Mouse (Mus musculus): ENCODE measurements around the gene Armc12. TPM values are rescaled to one million over a fixed set of nuclear protein-coding genes. Genes with fewer than 3 reads are reported as not detected.

The Armc12 gene
- polyA plus RNA-seq, 1 experiment, result not detected

- Histone ChIP-seq H3K4me3 (no peak overlapping the region), H3K4me2 (ENCODE audit: low read depth) (peak overlapping the region; percentile 54), H3K36me3 (ENCODE audit: control insufficient read depth, insufficient read depth) (no peaks in the 10 kb centered on the region), H3ac (ENCODE audit: control insufficient read depth, insufficient read length) (no peak overlapping the region), H3K79me2 (ENCODE audit: control insufficient read depth, insufficient read depth) (no peaks in the 10 kb centered on the region), H3K27me3 (ENCODE audit: control insufficient read depth, insufficient read depth, insufficient read length) (no peaks in the 10 kb centered on the region)
- TF ChIP-seq REST (IDR thresholded peaks at IDR 0.05; ENCODE audit: insufficient read depth, insufficient read length) (no peak), MAX (IDR thresholded peaks at IDR 0.05; ENCODE audit: low read depth) (no peak), MYOG (IDR thresholded peaks at IDR 0.05; ENCODE audit: control insufficient read depth in 1 of 3, insufficient read depth in 1 of 3, insufficient read length in 2 of 3, low read depth in 2 of 3) (no peak)
Observed at GRCm38 (mm10) chr17:28528043-28528351, 2.6 kb upstream of the Armc12 start.

GRCm38 (mm10) chr17:28529116-28529515 lies 1.5 kb upstream of the Armc12 start:
- H3K4me2 ChIP-seq (ENCODE audit: low read depth), result no peak overlapping the region
- H3K79me2 ChIP-seq (ENCODE audit: control insufficient read depth, insufficient read depth), result no peaks in the 10 kb centered on the region
- no peaks in the 10 kb centered on the region for H3K27me3 ChIP-seq (ENCODE audit: control insufficient read depth, insufficient read depth, insufficient read length)
- H3K36me3 ChIP-seq (ENCODE audit: control insufficient read depth, insufficient read depth), result no peaks in the 10 kb centered on the region
- TF ChIP-seq POLR2AphosphoS2 (IDR thresholded peaks at IDR 0.05; ENCODE audit: insufficient read length, low read depth), result no peak
- no peak for TF ChIP-seq TCF3 (IDR thresholded peaks at IDR 0.05; ENCODE audit: insufficient read length, low read depth)
- TF ChIP-seq TCF12 (IDR thresholded peaks at IDR 0.05; ENCODE audit: insufficient read depth, poor library complexity, severe bottlenecking), result no peak
- TF ChIP-seq CEBPB (IDR thresholded peaks at IDR 0.05; ENCODE audit: insufficient read depth, poor library complexity, severe bottlenecking), result no peak
- H3ac ChIP-seq (ENCODE audit: control insufficient read depth, insufficient read length), result no peak overlapping the region
- H3K4me3 ChIP-seq, result no peak overlapping the region

DNA sequence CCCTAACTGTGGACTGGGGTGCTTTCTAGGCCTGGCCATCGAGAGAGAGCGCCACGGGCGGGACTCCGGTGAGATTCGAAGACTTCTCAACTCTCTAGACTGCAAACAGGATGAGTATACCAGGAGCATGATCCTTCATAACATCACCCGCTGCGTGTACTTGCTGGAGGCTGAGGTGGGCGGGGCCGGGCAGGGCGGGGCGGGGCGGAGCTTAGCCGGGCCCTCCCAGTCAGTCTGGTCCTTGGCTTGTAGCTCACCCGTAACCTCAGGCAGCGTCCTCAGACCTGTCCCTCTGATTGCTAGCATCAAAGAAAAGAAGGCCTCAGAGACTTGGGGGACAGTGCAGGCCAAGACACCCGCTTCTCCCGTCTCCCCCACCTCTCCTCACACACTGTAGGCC lies 1.3 kb downstream of the Armc12 start:
- Histone ChIP-seq H3K4me3 (no peak overlapping the region), H3K4me2 (ENCODE audit: low read depth) (no peak overlapping the region), H3ac (ENCODE audit: control insufficient read depth, insufficient read length) (no peak overlapping the region), H3K27me3 (ENCODE audit: control insufficient read depth, insufficient read depth, insufficient read length) (no peaks in the 10 kb centered on the region), H3K79me2 (ENCODE audit: control insufficient read depth, insufficient read depth) (no peaks in the 10 kb centered on the region), H3K36me3 (ENCODE audit: control insufficient read depth, insufficient read depth) (no peaks in the 10 kb centered on the region)
- TF ChIP-seq POLR2AphosphoS2 (IDR thresholded peaks at IDR 0.05; ENCODE audit: insufficient read length, low read depth) (no peak), CEBPB (IDR thresholded peaks at IDR 0.05; ENCODE audit: insufficient read depth, poor library complexity, severe bottlenecking) (no peak), MYOG (IDR thresholded peaks at IDR 0.05; ENCODE audit: control insufficient read depth in 1 of 3, insufficient read depth in 1 of 3, insufficient read length in 2 of 3, low read depth in 2 of 3) (no peak), USF1 (IDR thresholded peaks at IDR 0.05; ENCODE audit: low read depth) (no peak), MAX (IDR thresholded peaks at IDR 0.05; ENCODE audit: low read depth) (no peak), MYOD1 (IDR thresholded peaks at IDR 0.05; ENCODE audit: control insufficient read depth in 1 of 3, insufficient read length in 2 of 3, low read depth in 2 of 3) (no peak), TCF12 (IDR thresholded peaks at IDR 0.05; ENCODE audit: insufficient read depth, poor library complexity, severe bottlenecking) (no peak), POLR2A (IDR thresholded peaks at IDR 0.05; ENCODE audit: insufficient read length, low read depth) (no peak), TCF3 (IDR thresholded peaks at IDR 0.05; ENCODE audit: insufficient read length, low read depth) (no peak), SRF (IDR thresholded peaks at IDR 0.05; ENCODE audit: control insufficient read depth, insufficient read length, low read depth) (no peak), REST (IDR thresholded peaks at IDR 0.05; ENCODE audit: insufficient read depth, insufficient read length) (no peak)

DNA sequence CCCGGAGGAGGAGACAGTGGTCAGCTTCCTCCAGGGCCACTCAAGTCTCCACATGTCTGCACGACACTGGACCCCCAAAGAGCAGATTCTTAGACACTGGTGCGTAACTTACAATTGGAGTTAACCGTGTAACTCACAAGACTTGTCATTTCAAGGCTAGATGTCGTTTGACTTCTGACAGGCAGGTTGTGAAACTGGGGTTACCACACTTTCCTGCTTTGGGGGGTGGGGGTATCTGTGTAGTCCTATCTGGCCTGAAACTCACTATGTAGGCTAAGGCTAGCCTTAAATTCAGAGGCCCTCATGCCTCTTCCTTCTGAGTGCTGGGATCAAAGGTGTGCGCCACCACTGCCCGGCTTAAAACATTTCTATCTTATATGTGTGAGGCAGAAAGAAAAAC lies 2.0 kb downstream of the Armc12 start:
- H3K79me2 ChIP-seq (ENCODE audit: control insufficient read depth, insufficient read depth), result no peaks in the 10 kb centered on the region
- no peak overlapping the region for H3K4me3 ChIP-seq
- H3K36me3 ChIP-seq (ENCODE audit: control insufficient read depth, insufficient read depth), result no peaks in the 10 kb centered on the region
- no peak overlapping the region for H3K4me2 ChIP-seq (ENCODE audit: low read depth)
- TF ChIP-seq REST (IDR thresholded peaks at IDR 0.05; ENCODE audit: insufficient read depth, insufficient read length), result no peak
- no peak for TF ChIP-seq TCF12 (IDR thresholded peaks at IDR 0.05; ENCODE audit: insufficient read depth, poor library complexity, severe bottlenecking)
- no peak for TF ChIP-seq MYOD1 (IDR thresholded peaks at IDR 0.05; ENCODE audit: control insufficient read depth in 1 of 3, insufficient read length in 2 of 3, low read depth in 2 of 3)
- TF ChIP-seq POLR2AphosphoS2 (IDR thresholded peaks at IDR 0.05; ENCODE audit: insufficient read length, low read depth), result no peak
- no peak for TF ChIP-seq E2F4 (IDR thresholded peaks at IDR 0.05; ENCODE audit: insufficient read depth)
- TF ChIP-seq POLR2A (IDR thresholded peaks at IDR 0.05; ENCODE audit: insufficient read length, low read depth), result no peak
- no peak for TF ChIP-seq SRF (IDR thresholded peaks at IDR 0.05; ENCODE audit: control insufficient read depth, insufficient read length, low read depth)
- no peak for TF ChIP-seq MAX (IDR thresholded peaks at IDR 0.05; ENCODE audit: low read depth)
- no peak for TF ChIP-seq CEBPB (IDR thresholded peaks at IDR 0.05; ENCODE audit: insufficient read depth, poor library complexity, severe bottlenecking)
- TF ChIP-seq USF1 (IDR thresholded peaks at IDR 0.05; ENCODE audit: low read depth), result no peak
- TF ChIP-seq MYOG (IDR thresholded peaks at IDR 0.05; ENCODE audit: control insufficient read depth in 1 of 3, insufficient read depth in 1 of 3, insufficient read length in 2 of 3, low read depth in 2 of 3), result no peak
- no peak for TF ChIP-seq TCF3 (IDR thresholded peaks at IDR 0.05; ENCODE audit: insufficient read length, low read depth)
- H3ac ChIP-seq (ENCODE audit: control insufficient read depth, insufficient read length), result no peak overlapping the region
- no peaks in the 10 kb centered on the region for H3K27me3 ChIP-seq (ENCODE audit: control insufficient read depth, insufficient read depth, insufficient read length)

DNA sequence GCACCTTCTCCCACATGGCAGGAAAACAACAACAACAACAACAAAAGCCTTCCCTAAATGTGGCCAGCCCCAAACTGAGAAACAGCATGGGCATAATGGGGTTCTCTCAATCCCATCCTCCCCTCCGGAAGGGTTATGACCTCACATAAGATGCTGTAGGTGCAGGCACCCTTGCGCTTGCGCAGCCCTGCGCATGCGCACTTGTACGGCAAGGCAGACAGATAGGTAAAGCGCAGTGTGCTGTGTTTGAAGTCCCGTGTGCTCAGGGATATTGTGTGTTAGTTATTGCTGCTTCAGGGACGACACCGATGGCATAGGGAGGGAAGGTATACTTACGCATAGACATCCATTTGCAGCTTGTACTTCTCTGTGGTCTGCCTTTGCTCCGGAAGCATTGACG lies 2.7 kb downstream of the Armc12 start:
- H3K27me3 ChIP-seq (ENCODE audit: control insufficient read depth, insufficient read depth, insufficient read length), result no peaks in the 10 kb centered on the region
- H3K36me3 ChIP-seq (ENCODE audit: control insufficient read depth, insufficient read depth), result no peaks in the 10 kb centered on the region
- no peaks in the 10 kb centered on the region for H3K79me2 ChIP-seq (ENCODE audit: control insufficient read depth, insufficient read depth)
- no peak overlapping the region for H3K4me3 ChIP-seq
- TF ChIP-seq REST (IDR thresholded peaks at IDR 0.05; ENCODE audit: insufficient read depth, insufficient read length) (no peak), MYOG (IDR thresholded peaks at IDR 0.05; ENCODE audit: control insufficient read depth in 1 of 3, insufficient read depth in 1 of 3, insufficient read length in 2 of 3, low read depth in 2 of 3) (no peak), E2F4 (IDR thresholded peaks at IDR 0.05; ENCODE audit: insufficient read depth) (no peak), TCF3 (IDR thresholded peaks at IDR 0.05; ENCODE audit: insufficient read length, low read depth) (no peak)
- H3ac ChIP-seq (ENCODE audit: control insufficient read depth, insufficient read length), result no peak overlapping the region
- H3K4me2 ChIP-seq (ENCODE audit: low read depth), result no peak overlapping the region
